Mouse (Mus musculus): ENCODE results near the gene Gm17124. TPM values are rescaled to one million over a fixed set of nuclear protein-coding genes. Genes with fewer than 3 reads are reported as not detected.
"Not testable (repeated sequence)": the region's sequence is repeated elsewhere in the genome, so short reads cannot be mapped to it uniquely, and the experiment has no call there.

Gene Gm17124
- polyA plus RNA-seq (2016; fragmentation: Nextera tagmentation; extraction: Ambion mirVana): not detected in 2 replicates

DNA sequence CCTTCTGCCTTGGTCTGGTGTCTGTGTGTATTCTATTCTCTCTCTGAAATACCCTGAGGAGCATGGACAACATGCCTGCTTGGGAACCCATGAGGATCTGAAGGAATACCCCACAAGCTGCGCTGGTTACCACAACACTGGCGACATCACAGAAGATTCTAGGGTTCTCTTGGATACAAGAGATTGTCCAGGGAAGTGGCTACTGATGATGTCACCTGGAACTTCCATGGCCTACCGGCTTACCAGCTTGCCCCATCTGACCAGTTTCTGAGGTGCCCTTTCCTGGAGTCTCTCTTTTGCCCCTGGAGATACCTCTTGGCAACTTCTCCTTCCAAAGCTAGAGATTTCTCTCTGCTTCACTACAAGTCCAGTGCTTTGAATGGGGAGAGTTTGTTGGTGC, at the start of gene Gm17124:
Gm17124 (minus strand) TSS at position 101 of the 400 bp plus-strand sequence.
- not testable (repeated sequence) for DNase-seq (ENCODE audit: low spot score); H3K4me3 ChIP-seq; H3K36me3 ChIP-seq; H3K4me1 ChIP-seq; H3K27ac ChIP-seq; H3K27me3 ChIP-seq (ENCODE audit: low read depth, poor library complexity, severe bottlenecking); H3K9me3 ChIP-seq (replicated peaks)
- no CpG with 5 or more reads among the region's 3 CpGs for WGBS

DNA sequence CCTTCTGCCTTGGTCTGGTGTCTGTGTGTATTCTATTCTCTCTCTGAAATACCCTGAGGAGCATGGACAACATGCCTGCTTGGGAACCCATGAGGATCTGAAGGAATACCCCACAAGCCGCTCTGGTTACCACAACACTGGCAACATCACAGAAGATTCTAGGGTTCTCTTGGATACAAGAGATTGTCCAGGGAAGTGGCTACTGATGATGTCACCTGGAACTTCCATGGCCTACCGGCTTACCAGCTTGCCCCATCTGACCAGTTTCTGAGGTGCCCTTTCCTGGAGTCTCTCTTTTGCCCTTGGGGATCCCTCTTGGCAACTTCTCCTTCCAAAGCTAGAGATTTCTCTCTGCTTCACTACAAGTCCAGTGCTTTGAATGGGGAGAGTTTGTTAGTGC, 42.1 kb upstream of the Gm17124 start, which contains the start of gene Gm3633:
Gm3633 (minus strand) TSS at position 101 of the 400 bp plus-strand sequence.
- H3K9me3 ChIP-seq (replicated peaks); H3K27me3 ChIP-seq (ENCODE audit: low read depth, poor library complexity, severe bottlenecking); H3K4me3 ChIP-seq; DNase-seq (ENCODE audit: low spot score); H3K4me1 ChIP-seq; H3K36me3 ChIP-seq; H3K27ac ChIP-seq: not testable (repeated sequence)
- WGBS: no CpG with 5 or more reads among the region's 2 CpGs

Small RNA genes within 50 kb of the gene (microRNA-seq; reads per million reads assigned to microRNA genes)
- not detected for gene Gm23620
- gene Gm25228: not detected

Other genes starting within 250 kb of the Gm17124 start
- not detected in 2 replicates for gene Gm8005, start 160.2 kb downstream of the Gm17124 start, polyA plus RNA-seq (2016; fragmentation: Nextera tagmentation; extraction: Ambion mirVana)
- not detected in 2 replicates for gene Gm8011, start 136.0 kb downstream of the Gm17124 start, polyA plus RNA-seq (2016; fragmentation: Nextera tagmentation; extraction: Ambion mirVana)
- not detected in 2 replicates for gene Gm8020, start 97.5 kb downstream of the Gm17124 start, polyA plus RNA-seq (2016; fragmentation: Nextera tagmentation; extraction: Ambion mirVana)
- gene Gm8024, start 75.6 kb downstream of the Gm17124 start, polyA plus RNA-seq (2016; fragmentation: Nextera tagmentation; extraction: Ambion mirVana): not detected in 2 replicates
- gene Gm3633, start 42.0 kb upstream of the Gm17124 start, polyA plus RNA-seq (2016; fragmentation: Nextera tagmentation; extraction: Ambion mirVana): not detected in 2 replicates
- not detected in 2 replicates for gene Gm10378, start 56.1 kb upstream of the Gm17124 start, polyA plus RNA-seq (2016; fragmentation: Nextera tagmentation; extraction: Ambion mirVana)
- gene Gm3015, start 168.9 kb upstream of the Gm17124 start, polyA plus RNA-seq (2016; fragmentation: Nextera tagmentation; extraction: Ambion mirVana): not detected in 2 replicates
- not detected in 2 replicates for gene Gm10377, start 198.1 kb upstream of the Gm17124 start, polyA plus RNA-seq (2016; fragmentation: Nextera tagmentation; extraction: Ambion mirVana)